Mouse (Mus musculus) adrenal gland, adult (tissue): ENCODE measurements around the gene Ano2.
A peak's percentile ranks its signal among the peaks of the same experiment; 100 is the strongest.

Source experiments
- DNase-seq, 2 experiments: peaks; one replicate each; pipeline ENCODE4 v3.0.0; 2022 to 2023; ENCODE audit warnings: low spot score in 1 of 2; ENCODE audit not compliant: inconsistent age in 2 of 2

Ano2 gene

GRCm38 (mm10) chr6:125737511-125738285 lies 47.5 kb downstream of the Ano2 start:
- peak in 1 of 2 experiments; percentile 60 for DNase-seq

GRCm38 (mm10) chr6:125743203-125744100 lies 53.2 kb downstream of the Ano2 start:
- DNase-seq, result no peak

DNA sequence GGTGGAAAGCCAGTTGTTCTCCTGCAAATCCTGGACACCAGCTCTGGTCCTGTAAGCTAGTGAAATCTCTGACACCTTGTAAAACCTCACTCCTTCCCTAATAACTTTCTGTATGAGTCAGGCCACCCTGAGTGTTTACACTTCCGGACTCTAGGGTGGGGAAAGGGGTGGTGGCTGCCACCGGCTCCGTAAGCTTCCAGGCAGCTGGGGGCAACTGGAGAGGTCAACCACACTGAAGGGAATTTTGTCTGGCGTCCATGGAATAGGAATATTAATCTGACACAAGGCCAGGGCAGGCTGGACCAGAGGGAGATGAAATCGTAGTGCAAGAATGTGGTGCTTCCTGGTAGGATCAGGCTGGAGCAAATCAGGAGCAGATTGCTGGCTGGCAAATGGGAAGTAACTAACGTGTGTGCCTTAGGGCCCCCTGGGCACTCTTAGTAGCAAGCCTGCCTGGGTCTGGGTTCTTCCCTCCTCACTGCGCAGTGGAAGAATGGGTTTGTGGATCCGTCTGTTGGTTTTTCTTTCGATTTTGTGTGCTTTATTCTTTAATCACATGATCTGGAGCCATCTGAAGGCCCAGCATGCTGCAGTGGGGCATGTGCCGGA lies 57.2 kb downstream of the Ano2 start:
- no peak for DNase-seq

DNA sequence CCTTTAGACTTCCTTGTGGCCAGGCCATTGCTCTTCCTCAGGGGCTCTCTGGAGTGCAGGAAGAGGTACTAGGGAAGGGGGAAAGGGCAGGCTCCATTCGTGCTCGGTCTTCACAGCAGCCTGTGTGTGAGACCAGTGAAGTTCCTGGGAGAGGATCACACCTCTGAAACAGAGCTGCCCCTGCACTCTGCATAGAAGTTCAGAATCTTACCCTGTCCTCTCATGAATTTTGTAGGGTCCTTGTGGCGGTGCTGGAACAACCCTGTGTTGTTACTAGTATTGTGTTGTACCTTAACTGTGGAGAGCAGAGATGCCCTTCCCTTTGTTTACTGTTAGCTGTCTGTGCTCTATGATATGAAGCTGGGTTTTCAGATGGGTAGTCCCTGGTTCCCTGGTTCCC lies 58.4 kb downstream of the Ano2 start:
- no peak for DNase-seq

- no peak for DNase-seq
Observed at GRCm38 (mm10) chr6:125762851-125763519, 72.8 kb downstream of the Ano2 start.

DNA sequence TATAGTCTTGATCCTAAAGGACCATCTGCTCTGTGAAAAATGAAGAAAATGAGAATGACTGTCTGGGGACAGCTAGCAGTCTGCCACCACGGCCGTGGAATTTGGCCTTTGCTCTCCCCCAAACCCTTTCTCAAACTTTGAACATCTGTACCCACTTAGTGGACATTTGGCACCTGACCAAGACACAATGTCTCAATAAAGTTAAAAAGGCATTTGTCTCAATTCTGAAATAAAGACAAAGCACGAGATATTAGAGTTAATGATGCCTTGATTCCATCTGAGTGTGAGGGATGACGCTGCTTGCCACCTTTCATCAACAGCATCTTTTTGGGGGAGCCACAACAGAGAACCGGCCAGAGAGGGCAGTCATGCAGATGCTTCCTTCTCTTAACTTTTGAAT lies 83.0 kb downstream of the Ano2 start:
- no peak for DNase-seq

GRCm38 (mm10) chr6:125776291-125776690 lies 86.1 kb downstream of the Ano2 start:
- DNase-seq, result no peak

- DNase-seq, result no peak
Observed at GRCm38 (mm10) chr6:125802954-125803353, 112.7 kb downstream of the Ano2 start.

- DNase-seq, result peak in 1 of 2 experiments; percentile 20
Observed at GRCm38 (mm10) chr6:125803364-125804011, 113.3 kb downstream of the Ano2 start.

DNA sequence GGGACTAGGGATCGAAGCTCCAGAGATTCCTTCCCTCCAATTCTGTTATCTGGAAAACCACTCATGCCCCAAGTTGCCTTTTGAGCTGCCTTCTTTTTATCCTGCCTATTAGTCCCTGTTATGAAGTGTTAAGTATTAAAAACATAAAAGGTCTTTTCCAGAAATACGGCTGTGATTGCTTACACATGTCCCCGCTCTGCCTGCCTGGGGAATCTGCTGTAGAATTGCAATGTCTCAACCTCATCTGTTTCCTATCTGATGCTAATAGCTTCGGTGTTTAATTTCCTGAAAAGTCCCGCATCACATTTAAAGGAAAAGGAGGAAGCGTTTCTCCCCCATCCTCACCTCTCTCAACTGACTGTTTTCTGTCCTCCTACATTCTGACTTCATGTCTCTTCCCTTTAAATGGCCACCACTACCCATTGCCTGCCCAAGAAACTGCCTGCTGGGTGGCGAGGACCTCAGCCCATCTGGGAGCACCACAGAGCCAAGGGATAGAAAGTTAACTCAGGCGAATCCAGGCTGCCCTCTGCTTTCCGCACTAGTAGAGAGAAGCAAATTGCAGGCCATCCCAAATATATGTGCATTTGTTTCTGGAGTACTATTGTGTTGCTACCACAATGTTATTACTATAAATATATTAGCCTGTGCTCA lies 118.9 kb downstream of the Ano2 start:
- DNase-seq, result no peak

- DNase-seq, result no peak
Observed at GRCm38 (mm10) chr6:125811395-125811794, 121.2 kb downstream of the Ano2 start.

DNA sequence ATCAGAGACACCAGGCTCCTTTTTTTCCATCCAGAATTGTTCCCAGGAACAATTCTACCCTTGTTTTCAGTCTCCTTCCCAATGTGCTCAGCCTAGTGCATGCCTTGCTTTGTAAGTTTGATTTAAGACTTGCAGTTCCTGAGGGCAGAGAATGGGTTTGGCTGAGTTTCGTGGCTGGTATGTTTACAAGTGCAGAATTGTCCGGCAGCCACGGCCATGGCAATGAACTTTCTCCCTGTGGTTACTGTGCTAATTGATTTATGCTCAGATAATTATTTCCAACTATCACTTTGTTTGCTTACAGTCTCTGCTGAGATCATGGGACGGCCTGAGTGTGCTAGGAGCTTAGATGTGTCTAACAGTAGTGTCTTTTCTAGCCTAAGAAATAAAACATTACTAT lies 147.9 kb downstream of the Ano2 start:
- peak; percentile 5 to 70 for DNase-seq

DNA sequence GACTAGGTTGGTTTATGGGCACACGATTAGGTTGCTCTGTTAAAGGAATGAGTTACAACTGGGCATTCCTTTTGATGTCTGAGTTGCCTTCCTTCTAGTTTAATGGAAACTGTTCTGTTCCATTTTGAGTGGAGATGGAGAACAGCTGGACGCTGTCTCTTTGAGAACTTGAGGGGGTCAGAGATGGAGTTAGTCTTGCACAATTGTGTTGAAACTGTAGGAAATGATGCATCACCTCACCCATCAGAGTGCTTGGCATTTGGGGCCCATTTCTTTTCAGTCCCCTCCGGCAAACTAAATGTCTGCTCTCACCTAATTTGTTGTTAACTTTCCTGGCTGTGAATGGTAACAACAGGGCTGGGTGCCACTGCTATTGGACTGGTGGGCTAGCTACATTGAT lies 151.1 kb downstream of the Ano2 start:
- DNase-seq, result no peak

DNA sequence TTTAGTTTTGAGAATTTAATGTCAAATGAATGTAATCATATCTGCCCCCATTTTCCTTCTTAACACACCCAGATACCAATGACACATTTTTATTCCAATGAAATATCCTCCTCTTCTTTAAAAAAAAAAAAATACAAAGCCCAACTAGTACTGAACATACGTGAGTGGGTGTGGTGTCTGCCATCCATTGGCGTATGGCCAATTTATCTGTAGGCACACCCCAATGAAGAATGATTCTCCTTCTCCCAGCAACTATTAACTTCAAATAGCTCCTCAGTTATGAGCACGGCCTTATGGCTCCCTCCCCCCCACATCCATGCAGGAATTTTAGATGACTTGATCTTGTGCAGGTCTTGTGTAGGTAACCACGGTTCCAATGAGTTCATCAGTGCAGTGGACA lies 161.0 kb downstream of the Ano2 start:
- DNase-seq, result no peak

DNA sequence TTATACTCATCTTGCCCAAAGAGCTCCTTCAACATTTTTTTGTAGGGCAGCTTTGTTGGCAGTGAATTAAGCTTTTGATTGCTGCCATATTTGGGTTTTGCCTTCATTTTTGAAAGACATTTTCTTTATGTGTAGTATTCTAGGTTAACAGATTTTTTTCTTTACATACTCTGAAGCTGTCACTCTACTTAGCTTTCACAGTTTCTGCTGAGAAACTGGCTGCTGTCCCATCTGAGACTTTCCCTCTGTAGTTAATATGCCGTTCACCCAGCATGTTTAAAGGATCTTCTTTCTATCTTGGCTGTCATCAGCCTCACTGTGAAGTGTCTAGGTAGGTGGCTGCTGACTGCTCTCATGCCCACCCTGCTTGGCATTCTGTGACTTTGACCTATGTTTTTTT lies 168.1 kb downstream of the Ano2 start:
- no peak for DNase-seq

DNA sequence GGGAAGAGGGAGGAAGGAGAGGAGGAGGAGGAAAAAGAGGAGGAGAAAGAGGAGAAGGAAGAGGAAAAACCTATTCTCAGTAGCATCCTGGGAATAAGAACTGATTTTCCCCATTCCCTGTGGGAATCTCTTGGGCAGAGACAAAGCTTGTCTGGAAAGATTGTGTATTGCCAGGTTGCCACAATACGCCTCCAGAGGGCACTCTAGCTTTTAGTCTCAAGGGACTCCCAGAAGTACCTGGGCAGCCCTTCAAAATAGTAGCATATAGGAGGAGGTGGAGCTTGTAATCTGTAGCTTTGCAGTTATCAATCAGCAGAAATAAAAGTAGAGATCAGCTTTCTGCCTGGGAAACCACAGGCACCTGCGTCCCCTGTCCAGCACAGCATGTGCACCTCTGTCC lies 178.3 kb downstream of the Ano2 start:
- peak; percentile 13 to 63 for DNase-seq

- DNase-seq, result no peak
Observed at GRCm38 (mm10) chr6:125871482-125871881, 181.3 kb downstream of the Ano2 start.

- no peak for DNase-seq
Observed at GRCm38 (mm10) chr6:125874742-125875141, 184.5 kb downstream of the Ano2 start.

DNA sequence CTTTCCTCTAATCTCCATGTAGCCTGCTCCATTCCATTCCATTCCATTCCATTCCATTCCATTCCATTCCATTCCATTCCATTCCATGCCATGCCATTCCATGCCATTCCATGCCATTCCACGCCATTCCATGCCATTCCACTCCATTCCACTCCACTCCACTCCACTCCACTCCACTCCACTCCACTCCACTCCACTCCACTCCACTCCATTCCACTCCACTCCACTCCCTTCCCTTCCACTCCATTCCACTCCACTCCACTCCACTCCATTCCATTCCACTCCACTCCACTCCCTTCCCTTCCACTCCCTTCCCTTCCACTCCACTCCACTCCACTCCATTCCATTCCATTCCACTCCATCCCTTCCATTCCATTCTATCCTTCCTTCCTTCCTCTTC lies 186.7 kb downstream of the Ano2 start:
- DNase-seq, result no peak

DNA sequence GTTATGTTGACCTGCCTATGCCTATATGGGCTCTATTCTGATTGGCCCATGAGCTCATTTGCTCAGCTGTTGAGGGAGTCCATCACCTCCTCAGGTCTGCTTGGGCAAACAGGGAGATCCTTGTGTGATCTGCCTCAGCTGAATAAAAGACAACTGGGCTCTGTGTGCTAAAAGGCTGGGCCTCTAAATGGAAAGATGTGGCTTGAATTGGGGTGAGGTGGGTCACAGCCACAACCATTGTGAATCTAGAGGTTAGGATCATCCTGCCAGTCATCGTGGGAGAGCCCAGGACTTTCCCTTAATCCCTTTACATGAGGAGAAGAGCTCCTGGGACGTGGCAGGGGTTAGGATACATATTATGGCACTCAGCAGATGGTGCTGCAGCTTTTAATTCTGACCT lies 188.5 kb downstream of the Ano2 start:
- no peak for DNase-seq
